ENCODE assay signal across 7 mouse cellular contexts in the genomic region with DNA sequence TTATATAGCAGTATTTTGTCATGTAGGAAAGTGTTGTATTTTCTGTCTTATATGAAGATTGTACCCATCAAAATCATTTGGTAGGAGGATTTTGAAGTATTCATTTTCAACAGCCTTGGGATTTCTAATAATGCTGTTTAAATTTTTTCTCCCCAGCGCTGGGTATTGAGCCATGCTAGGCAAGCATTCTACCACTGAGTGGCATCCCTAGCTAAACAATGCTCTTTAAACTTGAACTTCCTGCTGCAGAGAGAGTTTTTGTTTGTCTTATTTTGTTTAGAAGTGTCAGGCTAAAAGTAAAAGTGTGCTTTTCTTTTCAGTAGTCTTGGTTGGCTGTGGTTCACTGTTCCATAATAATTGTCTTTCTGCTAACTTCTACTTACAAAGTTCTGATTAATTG. TPM values are rescaled to one million over a fixed set of nuclear protein-coding genes. Genes with fewer than 3 reads are reported as not detected.
DNase-seq lines count a peak whose midpoint lies in the region; ATAC-seq and TF ChIP-seq lines count a peak whose summit lies in the region.

No protein-coding gene starts in this region.

- ATAC-seq in lung, embryonic 14.5 days (ENCODE audit: insufficient read depth), result no peak
- ATAC-seq in neural tube, embryonic 15.5 days (ENCODE audit: low FRiP score), result no peak

- no peak for TF ChIP-seq POLR2A in lung, adult 2 months (IDR thresholded peaks at IDR 0.05; ENCODE audit: borderline replicate concordance, extremely low read depth, low read depth, low read length)

- H3K36me3 ChIP-seq in lung, embryonic 14.5 days (ENCODE audit: insufficient read depth), result no peaks in the 10 kb centered on the region
- no peaks in the 10 kb centered on the region for H3K36me3 ChIP-seq in forebrain, embryonic 10.5 days (replicated peaks)
- H3K36me3 ChIP-seq in limb, embryonic 10.5 days, result no peaks in the 10 kb centered on the region
- H3K36me3 ChIP-seq in neural tube, embryonic 15.5 days, result no peaks in the 10 kb centered on the region

- peak overlapping the region; percentile 11; the same call in 1 of the 2 replicates for H3K4me3 ChIP-seq in lung, embryonic 14.5 days (ENCODE audit: low read depth, low read length)
- no peak overlapping the region for H3K4me3 ChIP-seq in lung, adult 2 months (replicated peaks; ENCODE audit: extremely low read depth, low read depth, low read length)
- peak overlapping the region; percentile 26; the same call in 1 of the 2 replicates for H3K4me3 ChIP-seq in forebrain, embryonic 10.5 days
- peak overlapping the region; percentile 29 for H3K4me3 ChIP-seq in limb, embryonic 10.5 days
- 0 out of 2 replicates have a peak overlapping the region, but pooled peaks have one; percentile 6 for H3K4me3 ChIP-seq in neural tube, embryonic 15.5 days (replicated peaks)

- peak; percentile 16 for DNase-seq in lung, embryonic 14.5 days
- DNase-seq in lung, adult 2 months, result no peak
- DNase-seq in forebrain, embryonic 10.5 days (ENCODE audit: extremely low spot score, low spot score), result no peak
- DNase-seq in limb, embryonic 10.5 days (ENCODE audit: low spot score), result no peak
- DNase-seq in adrenal gland, postnatal 10 days, result no peak
- DNase-seq in right cerebral cortex, postnatal 10 days (ENCODE audit: low spot score in 2 of 2), result no peak

- no peaks in the 10 kb centered on the region for H3K27me3 ChIP-seq in lung, embryonic 14.5 days (ENCODE audit: insufficient read depth, low read length)
- no peaks in the 10 kb centered on the region for H3K27me3 ChIP-seq in forebrain, embryonic 10.5 days (ENCODE audit: poor library complexity, severe bottlenecking)
- no peaks in the 10 kb centered on the region for H3K27me3 ChIP-seq in limb, embryonic 10.5 days (ENCODE audit: low read depth, poor library complexity, severe bottlenecking)
- H3K27me3 ChIP-seq in neural tube, embryonic 15.5 days (replicated peaks), result no peaks in the 10 kb centered on the region

- H3K9ac ChIP-seq in lung, embryonic 14.5 days, result no peak overlapping the region
- H3K9ac ChIP-seq in neural tube, embryonic 15.5 days (replicated peaks), result no peak overlapping the region

- H3K9me3 ChIP-seq in lung, embryonic 14.5 days (ENCODE audit: low read depth, low read length), result no peaks in the 10 kb centered on the region
- H3K9me3 ChIP-seq in forebrain, embryonic 10.5 days, result no peaks in the 10 kb centered on the region
- no peaks in the 10 kb centered on the region for H3K9me3 ChIP-seq in limb, embryonic 10.5 days (replicated peaks)
- H3K9me3 ChIP-seq in neural tube, embryonic 15.5 days (replicated peaks), result no peaks in the 10 kb centered on the region

- TF ChIP-seq CTCF in lung, embryonic 14.5 days (IDR thresholded peaks at IDR 0.05; ENCODE audit: low read depth), result no peak
- TF ChIP-seq CTCF in lung, adult 2 months (IDR thresholded peaks at IDR 0.05; ENCODE audit: insufficient read depth, low read length), result no peak

- WGBS in lung, embryonic 14.5 days, result 46% methylated on average over 1 of the region's 1 CpGs
- 45% methylated on average over 1 of the region's 1 CpGs for WGBS in lung, adult 2 months
- WGBS in forebrain, embryonic 10.5 days, result 71% methylated on average over 1 of the region's 1 CpGs
- 58% methylated on average over 1 of the region's 1 CpGs for WGBS in limb, embryonic 10.5 days
- WGBS in neural tube, embryonic 15.5 days, result 58% methylated on average over 1 of the region's 1 CpGs

- peak overlapping the region; percentile 50 for H3K4me2 ChIP-seq in lung, embryonic 14.5 days
- H3K4me2 ChIP-seq in neural tube, embryonic 15.5 days, result peak overlapping the region; percentile 34

- no peak overlapping the region for H3K27ac ChIP-seq in lung, embryonic 14.5 days (ENCODE audit: low read depth)
- H3K27ac ChIP-seq in forebrain, embryonic 10.5 days, result no peak overlapping the region
- no peak overlapping the region for H3K27ac ChIP-seq in limb, embryonic 10.5 days
- H3K27ac ChIP-seq in neural tube, embryonic 15.5 days (replicated peaks), result no peak overlapping the region

- H3K4me1 ChIP-seq in lung, embryonic 14.5 days (ENCODE audit: insufficient read depth), result no peaks in the 10 kb centered on the region
- no peaks in the 10 kb centered on the region; the same call in 1 of the 2 replicates for H3K4me1 ChIP-seq in lung, adult 2 months (ENCODE audit: control insufficient read depth, insufficient read depth, low read length)
- H3K4me1 ChIP-seq in forebrain, embryonic 10.5 days, result peaks cover 6% of the 10 kb centered on the region
- no peaks in the 10 kb centered on the region for H3K4me1 ChIP-seq in limb, embryonic 10.5 days
- peaks cover 4% of the 10 kb centered on the region for H3K4me1 ChIP-seq in neural tube, embryonic 15.5 days

RNA-seq across cellular contexts. Expression of gene Rp2, which starts 1.8 kb away (rescaled TPM):
- 21.6 and 22.9 TPM in 2 replicates for polyA plus RNA-seq in lung, embryonic 14.5 days (2014; fragmentation: Nextera tagmentation; extraction: Ambion mirVana)
- polyA plus RNA-seq in lung, adult 2 months (2012; rRNA removed), result 6.9 and 8.1 TPM in 2 replicates
- 16.4 and 19.2 TPM in 2 replicates for polyA plus RNA-seq in forebrain, embryonic 10.5 days (2016; fragmentation: Nextera tagmentation; extraction: Ambion mirVana)
- 15.1 and 18.5 TPM in 2 replicates for polyA plus RNA-seq in limb, embryonic 10.5 days (2016; fragmentation: Nextera tagmentation; extraction: Ambion mirVana)
- 13.6 and 14.7 TPM in 2 replicates for polyA plus RNA-seq in neural tube, embryonic 15.5 days (2015; fragmentation: Nextera tagmentation; extraction: Ambion mirVana)
- 10 to 100 TPM; 15.6 to 16.0 TPM for total RNA-seq in adrenal gland, postnatal 10 days (2021)

RNA-seq across cellular contexts. Expression of gene Jade3, which starts 59.5 kb away (rescaled TPM):
- 12.5 and 13.4 TPM in 2 replicates for polyA plus RNA-seq in lung, embryonic 14.5 days (2014; fragmentation: Nextera tagmentation; extraction: Ambion mirVana)
- polyA plus RNA-seq in lung, adult 2 months (2012; rRNA removed), result 0.85 and 1.3 TPM in 2 replicates
- polyA plus RNA-seq in forebrain, embryonic 10.5 days (2016; fragmentation: Nextera tagmentation; extraction: Ambion mirVana), result 11.3 and 12.1 TPM in 2 replicates
- 11.7 and 12.6 TPM in 2 replicates for polyA plus RNA-seq in limb, embryonic 10.5 days (2016; fragmentation: Nextera tagmentation; extraction: Ambion mirVana)
- polyA plus RNA-seq in neural tube, embryonic 15.5 days (2015; fragmentation: Nextera tagmentation; extraction: Ambion mirVana), result 4.0 and 4.7 TPM in 2 replicates
- 1 to 10 TPM; 4.8 to 6.5 TPM for total RNA-seq in adrenal gland, postnatal 10 days (2021)
